Mouse (Mus musculus) CH12.LX (cell line): ENCODE measurements around the gene F2r. TPM values are rescaled to one million over a fixed set of nuclear protein-coding genes. Genes with fewer than 3 reads are reported as not detected.

Experiments
- DNase-seq: peaks from one replicate; pipeline ENCODE4 v3.0.0-alpha.2; 2013; ENCODE audit errors: extremely low read depth
- H3K27ac ChIP-seq: 2 replicates; pipeline ENCODE4 v1.5.1; 2012; ENCODE audit warnings: low read depth, mild to moderate bottlenecking, control low read depth, moderate library complexity; ENCODE audit not compliant: insufficient read depth
- H3K27me3 ChIP-seq: replicated peaks from 2 replicates; pipeline ENCODE3; 2012; ENCODE audit warnings: inconsistent platforms
- H3K36me3 ChIP-seq, 2 experiments: replicated peaks in 1 of 2; 2 replicates each; pipeline versions ENCODE3 to v1.6.1; 2012; ENCODE audit warnings: inconsistent platforms in 1 of 2, low read length in 1 of 2, mild to moderate bottlenecking in 1 of 2, mixed read lengths in 1 of 2, moderate library complexity in 1 of 2; ENCODE audit not compliant: control insufficient read depth in 1 of 2, insufficient read depth in 1 of 2
- H3K4me1 ChIP-seq, 2 experiments: 2 replicates each; pipeline ENCODE4 v1.6.1; 2012; ENCODE audit warnings: inconsistent platforms in 1 of 2, moderate library complexity in 1 of 2; ENCODE audit not compliant: insufficient read depth in 2 of 2, control insufficient read depth in 1 of 2
- H3K4me2 ChIP-seq: 2 replicates; pipeline ENCODE4 v1.6.1; 2012; ENCODE audit warnings: low read depth, mild to moderate bottlenecking, control low read depth; ENCODE audit not compliant: poor library complexity, insufficient read depth, severe bottlenecking
- H3K4me3 ChIP-seq, 3 experiments: fragments of 150-350 bp in 1 of 3; sonication (generic) in 1 of 3; replicated peaks in 1 of 3; 2 replicates each; pipeline versions ENCODE3 to v1.5.1; 2011 to 2012; ENCODE audit warnings: low read depth in 2 of 3, low read length in 2 of 3, mild to moderate bottlenecking in 2 of 3, moderate library complexity in 2 of 3, control low read depth in 1 of 3, improper control_type of control experiment in 1 of 3, inconsistent platforms in 1 of 3, mixed read lengths in 1 of 3; ENCODE audit not compliant: poor library complexity in 1 of 3
- H3K79me2 ChIP-seq: replicated peaks from 2 replicates; pipeline ENCODE4 v1.6.1; 2012; ENCODE audit warnings: mild to moderate bottlenecking, moderate library complexity; ENCODE audit not compliant: control insufficient read depth, poor library complexity, insufficient read depth, severe bottlenecking; ENCODE audit errors: extremely low read depth
- H3K9ac ChIP-seq: 2 replicates; pipeline ENCODE4 v1.6.1; 2012; ENCODE audit warnings: low read depth, mild to moderate bottlenecking, control low read depth, moderate library complexity; ENCODE audit not compliant: insufficient read depth
- H3K9me3 ChIP-seq: replicated peaks from 2 replicates; pipeline ENCODE3; 2012; ENCODE audit warnings: low read length, inconsistent platforms, mixed read lengths
- BHLHE40 ChIP-seq: IDR thresholded peaks from 2 replicates; pipeline ENCODE4 v1.6.1; 2011; ENCODE audit warnings: mild to moderate bottlenecking, low read depth, low read length, improper control_type of control experiment
- CHD1 ChIP-seq: IDR thresholded peaks from 2 replicates; pipeline ENCODE4 v1.6.1; 2012; ENCODE audit warnings: low read depth, low read length, improper control_type of control experiment, inconsistent platforms
- CHD2 ChIP-seq: IDR thresholded peaks from 2 replicates; pipeline ENCODE4 v1.6.1; 2011; ENCODE audit warnings: low read length, improper control_type of control experiment
- CTCF ChIP-seq, 2 experiments: IDR thresholded peaks in 1 of 2; conservative IDR thresholded peaks in 1 of 2; 2 replicates each; pipeline ENCODE4 v1.5.1; 2011 to 2012; ENCODE audit warnings: low read depth in 2 of 2, low read length in 2 of 2, improper control_type of control experiment in 1 of 2, inconsistent platforms in 1 of 2, mild to moderate bottlenecking in 1 of 2, moderate library complexity in 1 of 2
- ELF1 ChIP-seq: IDR thresholded peaks from 2 replicates; pipeline ENCODE4 v1.6.1; 2014; ENCODE audit warnings: low read depth, mild to moderate bottlenecking, inconsistent platforms, low read length, improper control_type of control experiment
- EP300 ChIP-seq: IDR thresholded peaks from 2 replicates; pipeline ENCODE4 v1.6.1; 2011; ENCODE audit warnings: low read length, improper control_type of control experiment
- ETS1 ChIP-seq: conservative IDR thresholded peaks from 2 replicates; pipeline ENCODE4 v1.6.1; 2012; ENCODE audit warnings: low read depth, mild to moderate bottlenecking, inconsistent platforms, low read length, improper control_type of control experiment, moderate library complexity
- HCFC1 ChIP-seq: IDR thresholded peaks from 2 replicates; pipeline ENCODE4 v1.6.1; 2012; ENCODE audit warnings: low read depth, mild to moderate bottlenecking, inconsistent platforms, low read length, improper control_type of control experiment
- IRF4 ChIP-seq: IDR thresholded peaks from 2 replicates; pipeline ENCODE4 v1.6.1; 2014; ENCODE audit warnings: low read depth, mild to moderate bottlenecking, inconsistent platforms, low read length, improper control_type of control experiment
- JUN ChIP-seq: IDR thresholded peaks from 2 replicates; pipeline ENCODE4 v1.6.1; 2011; ENCODE audit warnings: low read depth, mild to moderate bottlenecking, low read length, improper control_type of control experiment, moderate library complexity; ENCODE audit not compliant: insufficient read depth
- MAFK ChIP-seq: IDR thresholded peaks from 2 replicates; pipeline ENCODE4 v1.6.1; 2011; ENCODE audit warnings: low read length, improper control_type of control experiment; ENCODE audit not compliant: insufficient replicate concordance
- MAZ ChIP-seq: IDR thresholded peaks from 2 replicates; pipeline ENCODE4 v1.6.1; 2012; ENCODE audit warnings: low read depth, mild to moderate bottlenecking, inconsistent platforms, low read length, improper control_type of control experiment, moderate library complexity
- MXI1 ChIP-seq: IDR thresholded peaks from 2 replicates; pipeline ENCODE4 v1.6.1; 2011; ENCODE audit warnings: mild to moderate bottlenecking, low read depth, low read length, improper control_type of control experiment
- PAX5 ChIP-seq: IDR thresholded peaks from 2 replicates; pipeline ENCODE4 v1.6.1; 2012; ENCODE audit warnings: low read length, inconsistent platforms, mixed read lengths
- RAD21 ChIP-seq: IDR thresholded peaks from 2 replicates; pipeline ENCODE4 v1.6.1; 2011; ENCODE audit warnings: low read depth, mild to moderate bottlenecking, low read length, improper control_type of control experiment, moderate library complexity
- USF1 ChIP-seq: IDR thresholded peaks from 2 replicates; pipeline ENCODE4 v1.6.1; 2014; ENCODE audit warnings: low read depth, mild to moderate bottlenecking, inconsistent platforms, low read length, improper control_type of control experiment
- USF2 ChIP-seq: conservative IDR thresholded peaks from 2 replicates; pipeline ENCODE4 v1.6.1; 2011; ENCODE audit warnings: low read depth, low read length, improper control_type of control experiment
- ZC3H11A ChIP-seq: IDR thresholded peaks from 2 replicates; pipeline ENCODE4 v1.6.1; 2012; ENCODE audit warnings: low read depth, mild to moderate bottlenecking, inconsistent platforms, low read length, improper control_type of control experiment
- ZKSCAN1 ChIP-seq: IDR thresholded peaks from 2 replicates; pipeline ENCODE4 v1.6.1; 2012; ENCODE audit warnings: low read depth, inconsistent platforms, low read length, improper control_type of control experiment, borderline replicate concordance
- ZMIZ1 ChIP-seq: IDR thresholded peaks from 2 replicates; pipeline ENCODE4 v1.6.1; 2012; ENCODE audit warnings: low read depth, mild to moderate bottlenecking, inconsistent platforms, low read length, improper control_type of control experiment
- dilution Hi-C: fragments of 300-500 bp; cut with MboI; formaldehyde crosslinking; loops from 2 replicates; pipeline ENCODE4 v1.14.3; 2020; ENCODE audit warnings: low sequenced_read_pairs; ENCODE audit not compliant: extremely low pct_unique_long_range_greater_than_20kb, extremely low pct_ligation_motif_present
- in situ Hi-C: fragments of 300-500 bp; cut with MboI; formaldehyde crosslinking; loops from 3 replicates; pipeline ENCODE4 v1.14.3; 2019; ENCODE audit warnings: low sequenced_read_pairs, low pct_ligation_motif_present, low pct_unique_long_range_greater_than_20kb, mixed read lengths
- polyA plus RNA-seq: library from polyadenylated mRNA; unstranded; fragments of >175 nt; gene quantifications from 2 replicates; pipeline ENCODE4 v1.2.1, GENCODE M21; 2012; ENCODE audit warnings: low read depth; ENCODE audit not compliant: insufficient read length
- total RNA-seq, 2 experiments: library from RNA; depleted of rRNA; stranded (reverse); fragments of 300-350 nt in 1 of 2; fragments of >200 nt in 1 of 2; gene quantifications; 2 replicates each; pipeline ENCODE4 v1.2.3; 2012 to 2014

The F2r gene
- total and polyA plus RNA-seq, 3 experiments = 0.17 to 0.30 (median 0.28) TPM

DNA sequence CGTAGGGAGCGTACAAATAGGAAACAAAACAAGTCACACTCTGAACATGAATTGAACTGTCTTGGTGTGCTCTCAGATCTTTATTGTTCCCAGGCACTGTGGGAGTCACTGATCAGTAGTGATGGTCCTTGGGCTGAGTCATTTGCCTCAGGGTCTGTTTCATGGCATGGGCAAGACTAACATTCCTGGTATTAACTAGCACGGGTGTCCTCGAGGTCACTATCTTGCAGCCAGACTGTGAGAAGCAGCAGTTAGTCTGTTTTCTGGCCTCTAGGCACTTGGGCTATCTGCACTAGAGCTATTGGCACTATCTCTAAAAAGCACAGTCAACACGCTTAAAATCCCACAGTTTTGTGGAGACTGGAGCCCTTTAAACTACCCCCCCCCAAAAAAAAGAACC is 22.4 kb downstream of the F2r start:
- no peaks in the 10 kb centered on the region for H3K9me3 ChIP-seq
- H3K4me1 ChIP-seq = peaks cover 0 to 12% of the 10 kb centered on the region in 2 experiments; a peak in 3 of 4 replicates
- no peak for TF ChIP-seq RAD21
- no peak for TF ChIP-seq ZKSCAN1
- TF ChIP-seq ZC3H11A = no peak
- no peak for TF ChIP-seq CHD1
- TF ChIP-seq CHD2 = no peak
- no peak for TF ChIP-seq MAZ
- no peak for TF ChIP-seq ZMIZ1
- no peak for TF ChIP-seq USF1
- TF ChIP-seq MAFK = no peak
- no peak for TF ChIP-seq ETS1
- no peak for TF ChIP-seq JUN
- TF ChIP-seq USF2 = no peak
- no peak for TF ChIP-seq ELF1
- no peak for TF ChIP-seq PAX5
- TF ChIP-seq CTCF (conservative IDR thresholded peaks at IDR 0.05 in 1 of 2, IDR thresholded peaks at IDR 0.05 in 1 of 2; ENCODE audit: low read depth in 2 of 2, low read length in 2 of 2) = no peak
- no peak overlapping the region for H3K9ac ChIP-seq
- H3K36me3 ChIP-seq = no peaks in the 10 kb centered on the region
- dilution Hi-C loops = no loop called here
- in situ Hi-C loops = no loop called here
- H3K4me2 ChIP-seq = no peak overlapping the region
- H3K27me3 ChIP-seq = peaks cover 5% of the 10 kb centered on the region
- H3K4me3 ChIP-seq = no peak overlapping the region
- H3K79me2 ChIP-seq = no peaks in the 10 kb centered on the region
- DNase-seq = no peak
- no peak overlapping the region for H3K27ac ChIP-seq

DNA sequence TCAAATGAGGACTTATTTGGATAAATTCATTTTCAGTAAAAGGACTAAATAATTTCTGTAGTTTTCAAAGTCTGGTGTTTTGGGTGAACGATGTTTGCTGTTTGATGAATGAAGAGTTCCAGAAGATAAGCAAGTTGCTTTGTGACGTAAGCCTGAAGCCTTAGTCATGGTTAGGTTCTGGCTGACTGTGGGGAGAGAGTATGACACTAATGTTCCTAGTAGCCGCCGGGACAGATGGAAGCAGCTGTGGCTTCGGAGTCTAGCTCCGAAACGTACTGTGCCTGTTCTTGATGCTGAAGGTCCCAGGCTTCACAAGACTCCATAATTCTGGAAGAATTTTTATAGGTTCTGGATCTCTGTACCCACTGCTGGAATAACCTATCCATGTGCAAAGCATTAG is 22.9 kb downstream of the F2r start:
- H3K4me1 ChIP-seq = peaks cover 0 to 12% of the 10 kb centered on the region in 2 experiments; a peak in 3 of 4 replicates
- dilution Hi-C loops = no loop called here
- no peak for TF ChIP-seq BHLHE40
- TF ChIP-seq MAZ = no peak
- no peak for TF ChIP-seq PAX5
- no peak for TF ChIP-seq IRF4
- no peak for TF ChIP-seq JUN
- no peak for TF ChIP-seq HCFC1
- TF ChIP-seq MXI1 = no peak
- no peak for TF ChIP-seq EP300
- no peak for TF ChIP-seq ELF1
- TF ChIP-seq, all 38 proteins: peak for 0
- no peaks in the 10 kb centered on the region for H3K9me3 ChIP-seq
- H3K36me3 ChIP-seq = no peaks in the 10 kb centered on the region
- H3K27me3 ChIP-seq = peaks cover 5% of the 10 kb centered on the region
- no peak overlapping the region for H3K4me3 ChIP-seq
- in situ Hi-C loops = no loop called here
- DNase-seq = no peak
- no peak overlapping the region for H3K27ac ChIP-seq
- no peak overlapping the region for H3K4me2 ChIP-seq
- no peaks in the 10 kb centered on the region for H3K79me2 ChIP-seq
- no peak overlapping the region for H3K9ac ChIP-seq
